Mouse (Mus musculus): ENCODE measurements around the gene Ulk4.

Gene Ulk4

GRCm38 (mm10) chr9:121277118-121278060 is at the start of gene Ulk4:
Gene Ulk4, minus strand, starts transcription at chr9:121277197.
- DNase-seq (ENCODE audit: low spot score in 2 of 2): peak; percentile 88 to 91

GRCm38 (mm10) chr9:121322034-121322433 is 45.0 kb upstream of the Ulk4 start:
- DNase-seq (ENCODE audit: low spot score in 2 of 2): no peak

- DNase-seq (ENCODE audit: low spot score in 2 of 2): no peak
These were observed 44.1 kb upstream of the Ulk4 start for GRCm38 (mm10) chr9:121321118-121321517.

- DNase-seq (ENCODE audit: low spot score in 2 of 2): no peak
These were observed 43.4 kb upstream of the Ulk4 start for GRCm38 (mm10) chr9:121320433-121320832.

GRCm38 (mm10) chr9:121319323-121319966 is 42.4 kb upstream of the Ulk4 start:
- DNase-seq (ENCODE audit: low spot score in 2 of 2): no peak

- DNase-seq (ENCODE audit: low spot score in 2 of 2): peak in 1 of 2 experiments; percentile 41
These were observed 39.8 kb upstream of the Ulk4 start for GRCm38 (mm10) chr9:121316621-121317405.

- DNase-seq (ENCODE audit: low spot score in 2 of 2): peak in 1 of 2 experiments; percentile 12
These were observed 39.1 kb upstream of the Ulk4 start for GRCm38 (mm10) chr9:121315901-121316595.

GRCm38 (mm10) chr9:121314541-121315152 is 37.6 kb upstream of the Ulk4 start:
- DNase-seq (ENCODE audit: low spot score in 2 of 2): peak in 1 of 2 experiments; percentile 40

- peak in 1 of 2 experiments; percentile 73 for DNase-seq (ENCODE audit: low spot score in 2 of 2)
These were observed 36.8 kb upstream of the Ulk4 start for GRCm38 (mm10) chr9:121313656-121314374.

GRCm38 (mm10) chr9:121312237-121312891 is 35.4 kb upstream of the Ulk4 start:
- no peak for DNase-seq (ENCODE audit: low spot score in 2 of 2)

- no peak for DNase-seq (ENCODE audit: low spot score in 2 of 2)
These were observed 34.8 kb upstream of the Ulk4 start for GRCm38 (mm10) chr9:121311846-121312236.

- DNase-seq (ENCODE audit: low spot score in 2 of 2): no peak
These were observed 33.5 kb upstream of the Ulk4 start for GRCm38 (mm10) chr9:121310501-121310900.

GRCm38 (mm10) chr9:121309287-121309686 is 32.3 kb upstream of the Ulk4 start:
- DNase-seq (ENCODE audit: low spot score in 2 of 2): peak in 1 of 2 experiments; percentile 12

- DNase-seq (ENCODE audit: low spot score in 2 of 2): no peak
These were observed 28.5 kb upstream of the Ulk4 start for GRCm38 (mm10) chr9:121305456-121305855.

- DNase-seq (ENCODE audit: low spot score in 2 of 2): no peak
These were observed 27.5 kb upstream of the Ulk4 start for GRCm38 (mm10) chr9:121304520-121304919.

GRCm38 (mm10) chr9:121303748-121304147 is 26.8 kb upstream of the Ulk4 start:
- no peak for DNase-seq (ENCODE audit: low spot score in 2 of 2)

GRCm38 (mm10) chr9:121303086-121303485 is 26.1 kb upstream of the Ulk4 start:
- DNase-seq (ENCODE audit: low spot score in 2 of 2): no peak

- peak in 1 of 2 experiments; percentile 56 for DNase-seq (ENCODE audit: low spot score in 2 of 2)
These were observed 25.5 kb upstream of the Ulk4 start for GRCm38 (mm10) chr9:121302543-121302942.

GRCm38 (mm10) chr9:121301041-121301920 is 24.3 kb upstream of the Ulk4 start:
- no peak for DNase-seq (ENCODE audit: low spot score in 2 of 2)
